Mouse (Mus musculus): ENCODE data around the gene Rxfp1. TPM values are rescaled to one million over a fixed set of nuclear protein-coding genes. Genes with fewer than 3 reads are reported as not detected.

Rxfp1 gene
- total and polyA plus RNA-seq, 2 experiments from 2014 or later, result 0.19 to 0.49 TPM

DNA sequence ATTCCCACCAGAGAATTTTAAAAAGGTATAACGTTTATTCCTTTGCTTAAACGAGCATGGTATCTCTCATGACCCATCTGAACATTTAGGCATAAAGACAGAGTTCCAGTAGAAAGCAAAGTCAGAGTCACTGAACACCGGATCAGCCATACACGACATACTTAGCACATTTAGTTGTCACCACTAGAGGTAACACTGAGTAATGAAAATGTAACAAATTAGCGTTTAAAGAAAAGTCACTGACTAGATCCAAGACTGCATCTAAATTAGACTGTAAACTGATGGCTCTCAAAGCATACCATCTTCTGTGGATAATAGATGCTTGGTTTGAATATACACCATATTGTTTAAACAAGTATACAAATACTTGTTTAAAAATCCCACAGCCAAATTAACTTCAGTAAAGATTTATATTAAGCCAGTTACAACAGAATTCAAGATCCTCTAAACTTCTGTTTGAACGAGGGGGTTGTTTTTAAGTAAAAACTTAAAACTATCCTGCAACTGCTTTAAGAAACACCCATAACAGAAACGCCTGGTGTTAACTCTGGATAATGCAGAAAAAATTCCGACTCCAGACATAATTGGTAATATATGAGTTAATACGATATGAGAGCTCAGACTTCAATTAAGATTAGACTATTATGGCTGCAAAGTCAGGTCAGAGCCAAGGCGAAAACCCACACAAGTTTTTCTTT, 110.0 kb downstream of the Rxfp1 start:
- DNase-seq (ENCODE audit: low spot score) (peak; percentile 30), ATAC-seq (ENCODE audit: low FRiP score) (no peak)
- Histone ChIP-seq H3K4me2 (ENCODE audit: low read depth, low read length, poor library complexity, severe bottlenecking) (peak overlapping the region; percentile 78), H3K27me3 (ENCODE audit: insufficient read depth, low read length) (no peaks in the 10 kb centered on the region), H3K9ac (replicated peaks; ENCODE audit: low read length, poor library complexity, severe bottlenecking) (peak overlapping the region; percentile 51; the same call in 1 of the 2 replicates), H3K9me3 (ENCODE audit: low read length) (no peaks in the 10 kb centered on the region), H3K4me3 (ENCODE audit: low read depth, low read length) (peak overlapping the region; percentile 56), H3K27ac (ENCODE audit: low read depth, low read length) (no peak overlapping the region), H3K36me3 (ENCODE audit: insufficient read depth, low read length) (peaks cover 2% of the 10 kb centered on the region; the same call in 1 of the 2 replicates), H3K4me1 (ENCODE audit: insufficient read depth, low read length) (no peaks in the 10 kb centered on the region)
- TF ChIP-seq CTCF (IDR thresholded peaks at IDR 0.05), result peak; percentile 68
- WGBS, result 20% methylated on average over 10 of the region's 10 CpGs

DNA sequence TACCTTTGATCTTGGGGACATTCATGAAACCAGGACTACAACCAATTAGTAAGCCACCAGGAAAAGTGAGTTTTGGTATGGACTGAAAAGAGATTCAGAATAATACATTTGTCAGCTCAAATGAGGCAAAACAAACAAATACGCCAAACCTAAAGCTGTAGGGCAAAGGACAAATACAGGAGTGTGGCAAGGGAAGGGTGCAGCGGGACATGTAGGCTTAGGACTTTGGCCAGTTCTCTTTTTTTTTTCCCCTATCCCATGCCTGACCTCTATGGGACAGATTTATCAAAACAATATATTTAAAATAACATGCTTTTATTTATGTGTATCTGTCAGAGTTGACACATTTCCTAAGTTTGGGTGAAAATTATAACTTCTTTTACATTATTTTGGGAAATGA, 127.8 kb downstream of the Rxfp1 start:
- no peak overlapping the region for H3K27ac ChIP-seq (ENCODE audit: low read depth, low read length)
- 91% methylated on average over 2 of the region's 2 CpGs for WGBS
- no peak for DNase-seq (ENCODE audit: low spot score)
- H3K4me2 ChIP-seq (ENCODE audit: low read depth, low read length, poor library complexity, severe bottlenecking), result no peak overlapping the region
- no peak for ATAC-seq (ENCODE audit: low FRiP score)
- H3K4me1 ChIP-seq (ENCODE audit: insufficient read depth, low read length), result no peaks in the 10 kb centered on the region
- TF ChIP-seq CTCF (IDR thresholded peaks at IDR 0.05), result no peak
- no peaks in the 10 kb centered on the region for H3K27me3 ChIP-seq (ENCODE audit: insufficient read depth, low read length)
- H3K4me3 ChIP-seq (ENCODE audit: low read depth, low read length), result no peak overlapping the region
- H3K9ac ChIP-seq (replicated peaks; ENCODE audit: low read length, poor library complexity, severe bottlenecking), result no peak overlapping the region
- no peaks in the 10 kb centered on the region for H3K9me3 ChIP-seq (ENCODE audit: low read length)
- peaks cover 27% of the 10 kb centered on the region for H3K36me3 ChIP-seq (ENCODE audit: insufficient read depth, low read length)

DNA sequence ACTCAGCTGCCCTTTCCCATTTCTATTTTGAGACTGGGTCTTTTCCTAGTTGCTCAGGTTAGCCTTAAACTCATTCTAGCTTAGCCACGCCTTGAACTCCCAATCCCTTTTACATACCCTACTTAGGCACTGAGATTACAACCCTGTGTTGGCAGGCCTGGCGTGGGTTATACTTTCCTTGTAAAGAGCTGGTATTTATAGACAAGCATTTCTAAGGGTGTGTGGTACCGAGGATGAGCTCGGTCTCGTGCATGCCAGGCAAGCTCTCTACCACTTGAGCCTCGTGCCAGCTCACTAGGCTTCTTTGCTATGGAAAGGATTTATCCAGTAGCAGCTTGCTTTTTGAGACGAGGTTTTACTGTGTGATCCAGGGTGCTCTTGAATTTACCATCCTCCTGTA, 142.2 kb downstream of the Rxfp1 start:
- peaks cover 33% of the 10 kb centered on the region for H3K36me3 ChIP-seq (ENCODE audit: insufficient read depth, low read length)
- no peak overlapping the region for H3K27ac ChIP-seq (ENCODE audit: low read depth, low read length)
- TF ChIP-seq CTCF (IDR thresholded peaks at IDR 0.05), result no peak

GRCm38 (mm10) chr3:79591793-79592471, 145.7 kb downstream of the Rxfp1 start:
- 6% methylated on average over 15 of the region's 15 CpGs for WGBS
- ATAC-seq (ENCODE audit: low FRiP score) (peak; percentile 4; the same call in 1 of the 2 replicates), DNase-seq (ENCODE audit: low spot score) (no peak)
- H3K4me2 ChIP-seq (ENCODE audit: low read depth, low read length, poor library complexity, severe bottlenecking), result peak overlapping the region; percentile 78
- peaks cover 18% of the 10 kb centered on the region; the same call in 1 of the 2 replicates for H3K36me3 ChIP-seq (ENCODE audit: insufficient read depth, low read length)
- TF ChIP-seq CTCF (IDR thresholded peaks at IDR 0.05), result no peak; the same call in 1 of the 2 replicates
- peak overlapping the region; percentile 70; the same call in 1 of the 2 replicates for H3K27ac ChIP-seq (ENCODE audit: low read depth, low read length)
- no peaks in the 10 kb centered on the region for H3K9me3 ChIP-seq (ENCODE audit: low read length)
- H3K27me3 ChIP-seq (ENCODE audit: insufficient read depth, low read length), result no peaks in the 10 kb centered on the region
- peak overlapping the region; percentile 74 for H3K9ac ChIP-seq (replicated peaks; ENCODE audit: low read length, poor library complexity, severe bottlenecking)
- no peaks in the 10 kb centered on the region for H3K4me1 ChIP-seq (ENCODE audit: insufficient read depth, low read length)
- peak overlapping the region; percentile 85 for H3K4me3 ChIP-seq (ENCODE audit: low read depth, low read length)

More for the DNA sequence above, 142.2 kb downstream of the Rxfp1 start:
- Histone ChIP-seq H3K4me1 (ENCODE audit: insufficient read depth, low read length) (no peaks in the 10 kb centered on the region), H3K9me3 (ENCODE audit: low read length) (no peaks in the 10 kb centered on the region), H3K9ac (replicated peaks; ENCODE audit: low read length, poor library complexity, severe bottlenecking) (no peak overlapping the region), H3K4me3 (ENCODE audit: low read depth, low read length) (no peak overlapping the region), H3K4me2 (ENCODE audit: low read depth, low read length, poor library complexity, severe bottlenecking) (no peak overlapping the region), H3K27me3 (ENCODE audit: insufficient read depth, low read length) (no peaks in the 10 kb centered on the region)
- no peak for ATAC-seq (ENCODE audit: low FRiP score)
- DNase-seq (ENCODE audit: low spot score), result no peak
- WGBS, result 94% methylated on average over 7 of the region's 7 CpGs

Other genes with a start within 250 kb of the Rxfp1 start
- gene Fnip2, start 170.1 kb downstream of the Rxfp1 start, total RNA-seq (2014; rRNA removed), result 30.3 and 35.7 TPM in 2 replicates
- gene Fnip2, start 170.1 kb downstream of the Rxfp1 start, polyA plus RNA-seq (2015; fragmentation: Nextera tagmentation; extraction: Ambion mirVana), result 5.2 and 6.9 TPM in 2 replicates
- 67.6 and 68.4 TPM in 2 replicates for gene Ppid, start 146.5 kb downstream of the Rxfp1 start, total RNA-seq (2014; rRNA removed)
- gene Ppid, start 146.5 kb downstream of the Rxfp1 start, polyA plus RNA-seq (2015; fragmentation: Nextera tagmentation; extraction: Ambion mirVana), result 121 and 123 TPM in 2 replicates
- 3.3 and 5.4 TPM in 2 replicates for gene 4930579G24Rik, start 108.8 kb downstream of the Rxfp1 start, total RNA-seq (2014; rRNA removed)
- gene 4930579G24Rik, start 108.8 kb downstream of the Rxfp1 start, polyA plus RNA-seq (2015; fragmentation: Nextera tagmentation; extraction: Ambion mirVana), result 2.7 and 3.7 TPM in 2 replicates
- gene Etfdh, start 108.4 kb downstream of the Rxfp1 start, total RNA-seq (2014; rRNA removed), result 21.8 and 26.7 TPM in 2 replicates
- 36.0 and 38.9 TPM in 2 replicates for gene Etfdh, start 108.4 kb downstream of the Rxfp1 start, polyA plus RNA-seq (2015; fragmentation: Nextera tagmentation; extraction: Ambion mirVana)
- 1.2 and 1.9 TPM in 2 replicates for gene Tmem144, start 114.9 kb upstream of the Rxfp1 start, total RNA-seq (2014; rRNA removed)
- gene Tmem144, start 114.9 kb upstream of the Rxfp1 start, polyA plus RNA-seq (2015; fragmentation: Nextera tagmentation; extraction: Ambion mirVana), result 1.8 and 2.4 TPM in 2 replicates
- 0.94 and 1.3 TPM in 2 replicates for gene Fam198b, start 146.7 kb upstream of the Rxfp1 start, total RNA-seq (2014; rRNA removed)
- 0.65 and 1.3 TPM in 2 replicates for gene Fam198b, start 146.7 kb upstream of the Rxfp1 start, polyA plus RNA-seq (2015; fragmentation: Nextera tagmentation; extraction: Ambion mirVana)

All from midbrain, postnatal 0 days (tissue).